Mouse (Mus musculus) gastrocnemius, postnatal 25 days (tissue): ENCODE measurements around the gene Gm9817. TPM values are rescaled to one million over a fixed set of nuclear protein-coding genes. Genes with fewer than 3 reads are reported as not detected.
A peak's percentile ranks its signal among the peaks of the same experiment; 100 is the strongest.

Experiments
- DNase-seq: peaks from one replicate; pipeline ENCODE4 v3.0.0; 2022
- total RNA-seq, 2 experiments: library from RNA; stranded (reverse); gene quantifications; 1 replicate in 1 of 2; 2 replicates in 1 of 2; pipeline ENCODE4 v1.2.3; 2021

The Gm9817 gene
- total RNA-seq, 2 experiments from 2014 or later = 0.13 to 0.16 TPM

DNA sequence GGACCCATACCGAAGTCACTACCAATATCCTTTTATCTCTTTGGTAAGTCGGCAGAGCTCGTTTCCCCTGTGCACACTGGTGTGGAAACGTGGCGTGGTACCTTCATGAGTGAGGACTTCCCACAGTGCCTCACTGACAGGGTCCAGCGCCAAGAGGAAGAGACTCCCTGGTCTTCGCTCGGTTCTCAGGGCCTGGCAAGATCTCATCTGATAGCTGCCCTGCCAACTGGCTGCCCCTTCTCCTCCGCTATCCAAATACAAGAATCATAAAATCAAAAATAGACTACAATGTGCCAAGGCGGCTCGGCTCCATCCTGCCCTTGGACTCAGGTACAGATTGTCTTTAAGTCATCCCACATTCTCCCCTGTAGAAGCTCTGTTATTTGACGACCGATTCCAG, 11.4 kb downstream of the Gm9817 start:
- DNase-seq = no peak

DNA sequence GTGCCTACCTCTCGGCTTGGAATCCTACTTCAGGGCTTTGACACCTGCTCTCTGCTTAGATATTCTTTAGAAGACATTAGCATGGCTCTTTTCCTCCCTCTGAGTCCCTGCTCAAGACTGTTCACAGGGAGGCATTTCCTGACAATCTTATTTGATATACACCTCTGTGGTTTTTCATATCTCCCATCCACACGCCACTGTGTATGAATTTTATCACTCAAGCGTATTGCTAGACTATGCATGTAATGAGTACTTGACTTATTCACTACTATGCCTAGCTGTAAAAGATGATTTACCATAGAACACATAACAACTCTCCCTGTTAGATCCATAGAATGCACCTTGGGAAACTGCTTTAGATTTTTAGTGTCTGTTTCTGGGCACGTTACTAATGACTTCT, 14.3 kb downstream of the Gm9817 start:
- no peak for DNase-seq

GRCm38 (mm10) chr13:45095028-45095427, 16.5 kb downstream of the Gm9817 start:
- no peak for DNase-seq

DNA sequence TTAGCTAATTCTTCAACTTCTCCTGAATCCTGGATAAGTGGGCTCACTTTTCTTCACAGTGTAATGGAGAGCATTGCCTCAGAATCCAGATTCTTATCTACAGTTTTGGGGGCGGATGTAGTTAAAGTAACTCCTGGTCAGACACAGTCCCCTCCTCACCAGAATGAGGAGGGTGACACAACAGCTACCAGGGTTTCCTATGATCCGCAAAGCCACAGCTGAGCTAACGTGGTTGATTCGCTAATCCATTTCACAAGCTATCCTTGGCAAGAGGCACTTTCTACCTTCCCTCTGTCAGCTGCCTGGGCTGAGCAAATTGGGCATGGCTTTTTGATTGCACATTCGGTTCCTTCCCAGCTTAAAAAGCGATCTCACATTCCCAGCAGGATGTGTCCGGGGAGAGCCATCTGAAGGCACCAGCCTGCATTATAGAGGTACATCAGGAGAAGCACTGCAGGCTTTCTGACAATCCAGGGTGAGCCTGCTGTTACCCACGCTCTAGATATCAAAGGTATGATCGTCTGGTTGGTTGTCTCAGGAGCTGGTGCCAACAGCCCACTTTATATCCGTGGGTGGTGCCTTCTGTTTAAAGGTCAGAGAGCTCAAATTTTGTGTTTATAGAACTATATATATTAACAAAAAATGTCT, 21.2 kb downstream of the Gm9817 start:
- DNase-seq = no peak

DNA sequence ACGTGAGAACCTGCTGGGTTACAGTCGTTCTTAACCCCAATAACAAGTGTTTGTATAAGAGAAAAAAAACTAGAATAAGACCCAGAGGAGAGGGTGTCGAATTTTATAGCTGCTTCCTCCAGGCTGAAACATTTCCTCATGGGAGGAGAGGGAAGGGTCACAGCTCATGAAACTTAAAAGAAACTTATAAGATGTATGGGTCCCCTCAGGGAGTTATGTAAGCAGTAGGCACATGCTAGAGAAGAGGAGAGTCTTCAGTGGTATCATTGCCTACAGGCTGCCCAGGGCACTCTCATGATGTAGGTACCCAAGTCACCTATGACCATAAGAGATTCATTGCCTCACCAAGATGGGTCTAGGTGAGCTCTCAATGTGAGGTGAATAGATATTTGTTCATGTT, 28.0 kb downstream of the Gm9817 start:
- DNase-seq = no peak

DNA sequence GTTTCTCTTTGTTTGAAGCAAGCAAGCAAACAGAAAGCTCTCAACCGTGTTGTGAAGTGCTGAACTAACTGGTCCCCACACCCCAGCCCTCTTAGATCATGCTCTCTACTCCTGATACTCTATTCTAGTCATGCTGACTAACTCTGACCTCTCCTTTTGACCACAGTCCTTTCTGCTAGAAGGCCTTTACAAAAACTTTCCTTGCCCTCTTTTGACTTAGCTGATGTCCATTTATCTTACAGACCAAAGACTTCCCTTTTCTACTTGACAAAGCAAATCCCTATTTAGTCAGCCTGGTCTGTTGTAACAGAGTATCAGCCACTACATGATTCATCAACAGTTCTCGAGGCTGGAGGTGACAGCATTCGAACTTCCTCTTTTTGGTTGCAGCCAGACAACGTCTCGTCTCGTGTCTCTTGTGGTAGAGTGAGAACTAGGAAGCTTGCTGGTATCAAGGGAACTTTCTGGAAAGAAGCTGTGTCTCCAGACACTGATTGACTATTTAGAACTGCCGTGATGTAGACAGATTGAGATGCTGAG, 30.4 kb downstream of the Gm9817 start:
- peak; percentile 13 for DNase-seq

DNA sequence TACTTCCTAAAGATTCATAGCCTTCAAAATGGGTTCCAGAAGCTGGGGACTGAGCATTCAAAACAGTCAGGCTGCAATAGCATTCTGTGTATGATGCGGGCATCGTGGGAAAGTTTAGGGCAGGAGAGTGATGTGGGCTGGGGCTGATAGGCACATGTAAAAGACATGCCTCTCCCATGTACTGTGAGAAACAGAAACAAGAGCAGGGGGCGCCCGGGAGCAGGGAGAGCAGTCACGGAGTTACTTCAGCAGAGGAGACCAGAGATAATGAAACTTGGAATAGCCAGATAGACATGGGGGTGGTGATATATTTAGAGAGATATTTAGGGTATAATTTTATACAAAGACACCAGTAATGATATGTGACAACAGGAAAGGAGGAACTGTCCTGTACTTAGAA, 39.9 kb downstream of the Gm9817 start:
- no peak for DNase-seq

DNA sequence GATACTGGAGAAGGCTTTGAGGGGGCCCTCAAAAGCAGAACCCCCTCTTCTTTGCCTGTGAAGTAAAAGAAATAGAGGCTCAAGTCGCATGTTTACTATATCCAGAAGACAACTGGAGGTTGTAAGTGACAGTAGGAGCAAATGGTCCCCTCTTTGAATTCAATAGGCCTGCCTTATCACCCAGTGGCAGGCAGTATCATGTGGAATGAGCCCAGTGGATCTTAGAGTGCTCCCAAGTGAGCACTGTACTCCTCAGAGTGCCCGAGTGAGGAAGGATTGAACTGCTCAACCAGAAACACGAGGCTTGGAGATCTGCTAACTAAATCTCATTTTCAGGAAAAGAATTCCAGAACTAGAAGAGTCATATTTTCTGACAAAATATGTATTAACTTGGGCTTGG, 40.3 kb downstream of the Gm9817 start:
- no peak for DNase-seq

Other genes starting within 250 kb of the Gm9817 start
- 10 to 100 TPM; 36.3 to 38.6 TPM for gene Dtnbp1, start 76.5 kb upstream of the Gm9817 start, total RNA-seq